Mouse (Mus musculus): ENCODE data around the gene Slc38a8. TPM values are rescaled to one million over a fixed set of nuclear protein-coding genes. Genes with fewer than 3 reads are reported as not detected.

The Slc38a8 gene
- polyA plus RNA-seq, 1 experiment from 2014 or later = not detected

DNA sequence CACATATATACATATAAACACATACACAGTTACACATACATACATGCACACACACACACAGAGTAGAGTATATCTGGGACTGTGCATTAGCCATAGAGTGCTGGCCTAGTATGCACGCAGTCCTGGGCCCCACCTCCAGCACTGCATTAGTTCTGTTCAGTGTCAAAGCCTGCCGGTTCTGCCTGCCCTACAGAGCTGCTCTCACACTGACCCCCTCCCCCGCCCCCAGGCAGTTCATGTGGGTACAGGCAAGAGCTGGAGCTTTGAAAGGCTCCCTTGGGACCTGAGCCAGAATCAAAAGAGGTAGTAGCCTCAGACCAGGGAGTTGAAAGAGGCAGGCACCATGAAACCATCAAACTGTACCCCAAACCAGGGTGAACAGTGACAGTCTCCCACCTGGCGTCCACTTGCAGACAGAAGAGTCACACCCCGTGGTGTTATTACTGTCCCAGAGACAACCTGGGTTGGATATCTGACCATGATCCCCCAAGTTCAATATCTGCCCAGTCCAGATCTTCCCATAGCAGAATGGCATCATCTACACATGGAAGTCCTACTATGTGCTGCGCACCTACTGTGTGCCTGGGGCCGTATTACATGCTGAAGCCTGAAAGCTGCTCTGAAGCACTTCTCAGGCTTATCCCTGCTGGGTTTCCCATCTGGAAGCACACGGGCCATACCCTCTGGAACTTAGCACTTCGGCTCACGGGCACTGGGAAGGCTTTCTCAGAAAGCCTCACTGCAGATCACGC is 17.2 kb downstream of the Slc38a8 start:
- Histone ChIP-seq H3K9me3 (replicated peaks) (no peaks in the 10 kb centered on the region), H3K27me3 (no peaks in the 10 kb centered on the region), H3K9ac (no peak overlapping the region), H3K4me2 (no peak overlapping the region), H3K4me1 (replicated peaks) (peaks cover 12% of the 10 kb centered on the region), H3K27ac (no peak overlapping the region), H3K36me3 (no peaks in the 10 kb centered on the region), H3K4me3 (replicated peaks) (no peak overlapping the region)
- DNase-seq = no peak
- 74% methylated on average over 11 of the region's 11 CpGs for WGBS (ENCODE audit: insufficient replicate concordance)
- no peak for ATAC-seq (ENCODE audit: low read depth)

DNA sequence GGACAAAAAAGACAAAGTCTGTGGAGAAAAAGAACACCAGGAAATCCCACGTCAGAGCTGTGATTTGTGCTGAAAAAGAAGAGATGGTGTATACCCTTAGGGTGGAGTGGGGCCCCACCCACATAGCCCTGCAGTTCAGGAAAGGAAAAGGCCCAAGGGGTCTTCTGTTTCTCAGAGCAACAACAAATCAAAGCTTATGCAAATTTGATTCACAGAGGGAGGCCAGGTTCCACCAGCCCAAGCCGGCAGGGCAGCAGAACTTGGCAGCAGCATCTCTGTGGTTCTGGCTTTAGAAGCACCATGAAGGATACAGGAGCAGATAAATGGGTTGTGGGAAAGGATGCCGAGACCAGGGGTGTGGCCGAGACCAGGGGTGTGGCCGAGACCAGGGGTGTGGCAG is 22.8 kb downstream of the Slc38a8 start:
- H3K27ac ChIP-seq = no peak overlapping the region
- H3K36me3 ChIP-seq = no peaks in the 10 kb centered on the region
- ATAC-seq (ENCODE audit: low read depth) = no peak
- no peak for DNase-seq
- WGBS (ENCODE audit: insufficient replicate concordance) = 19% methylated on average over 5 of the region's 5 CpGs
- no peaks in the 10 kb centered on the region for H3K27me3 ChIP-seq
- H3K9ac ChIP-seq = no peak overlapping the region
- H3K9me3 ChIP-seq (replicated peaks) = no peaks in the 10 kb centered on the region
- no peaks in the 10 kb centered on the region for H3K4me1 ChIP-seq (replicated peaks)
- H3K4me2 ChIP-seq = no peak overlapping the region
- no peak overlapping the region for H3K4me3 ChIP-seq (replicated peaks)

- 67% methylated on average over 8 of the region's 8 CpGs for WGBS (ENCODE audit: insufficient replicate concordance)
- DNase-seq = no peak
- ATAC-seq (ENCODE audit: low read depth) = no peak
Measured at GRCm38 (mm10) chr8:119468091-119468490, 33.4 kb downstream of the Slc38a8 start.

GRCm38 (mm10) chr8:119466794-119467193 is 34.7 kb downstream of the Slc38a8 start:
- WGBS (ENCODE audit: insufficient replicate concordance) = 60% methylated on average over 10 of the region's 10 CpGs
- Histone ChIP-seq H3K9me3 (replicated peaks) (no peaks in the 10 kb centered on the region), H3K9ac (no peak overlapping the region), H3K4me2 (no peak overlapping the region), H3K4me1 (replicated peaks) (peaks cover 7% of the 10 kb centered on the region), H3K27ac (no peak overlapping the region), H3K36me3 (no peaks in the 10 kb centered on the region), H3K4me3 (replicated peaks) (no peak overlapping the region), H3K27me3 (peaks cover 43% of the 10 kb centered on the region)
- DNase-seq = no peak
- ATAC-seq (ENCODE audit: low read depth) = no peak

More at GRCm38 (mm10) chr8:119468091-119468490, 33.4 kb downstream of the Slc38a8 start:
- peaks cover 43% of the 10 kb centered on the region for H3K27me3 ChIP-seq
- H3K4me2 ChIP-seq = no peak overlapping the region
- no peak overlapping the region for H3K4me3 ChIP-seq (replicated peaks)
- no peaks in the 10 kb centered on the region for H3K9me3 ChIP-seq (replicated peaks)
- H3K9ac ChIP-seq = no peak overlapping the region
- no peaks in the 10 kb centered on the region for H3K36me3 ChIP-seq
- H3K4me1 ChIP-seq (replicated peaks) = peaks cover 7% of the 10 kb centered on the region
- no peak overlapping the region for H3K27ac ChIP-seq

DNA sequence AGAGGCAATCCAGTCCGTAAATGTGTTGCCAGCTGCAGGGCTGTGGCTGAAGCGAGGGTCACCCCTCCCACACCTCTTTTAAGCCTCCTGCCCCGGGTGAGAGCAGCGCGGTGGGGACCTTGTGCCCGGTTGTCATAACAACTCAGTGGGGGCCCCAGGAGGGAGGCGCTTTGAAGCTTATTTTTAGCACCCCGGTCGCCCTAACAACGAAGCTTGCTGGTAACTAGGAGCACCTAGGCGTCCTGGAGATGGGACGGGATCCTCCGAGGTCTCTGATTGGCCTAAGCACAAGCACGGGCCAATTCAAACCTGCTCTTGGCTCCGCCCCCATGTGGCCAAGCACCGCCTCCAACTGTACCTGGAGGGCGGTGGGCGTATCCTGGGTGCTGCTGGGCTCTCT is 35.4 kb downstream of the Slc38a8 start:
- H3K9ac ChIP-seq = no peak overlapping the region
- H3K4me2 ChIP-seq = peak overlapping the region; percentile 12; the same call in 1 of the 2 replicates
- H3K27me3 ChIP-seq = peaks cover 43% of the 10 kb centered on the region
- no peak for ATAC-seq (ENCODE audit: low read depth)
- H3K4me3 ChIP-seq (replicated peaks) = no peak overlapping the region
- WGBS (ENCODE audit: insufficient replicate concordance) = 6% methylated on average over 18 of the region's 18 CpGs
- H3K4me1 ChIP-seq (replicated peaks) = peaks cover 7% of the 10 kb centered on the region
- no peaks in the 10 kb centered on the region for H3K36me3 ChIP-seq
- H3K9me3 ChIP-seq (replicated peaks) = no peaks in the 10 kb centered on the region
- no peak overlapping the region for H3K27ac ChIP-seq
- DNase-seq = no peak

DNA sequence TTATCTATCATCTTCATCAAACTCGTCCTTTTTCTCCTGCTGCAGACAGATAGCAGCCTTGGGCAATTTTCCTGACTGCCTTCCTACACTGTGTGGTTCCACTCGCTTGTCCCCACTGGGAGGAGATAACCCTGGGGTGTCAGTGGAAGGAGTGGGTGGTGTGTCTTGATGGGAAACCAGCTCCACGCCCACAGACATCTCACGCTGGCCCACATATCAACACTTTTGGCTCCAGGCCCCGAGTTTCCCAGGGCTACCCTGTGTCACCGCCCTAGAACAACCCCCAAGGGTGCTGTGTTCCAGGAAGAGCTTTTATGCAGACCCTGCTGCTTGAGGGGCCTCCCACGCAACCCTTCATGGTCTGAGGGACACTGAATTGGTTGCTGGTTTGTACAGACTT is 37.8 kb downstream of the Slc38a8 start:
- Histone ChIP-seq H3K9ac (no peak overlapping the region), H3K4me3 (replicated peaks) (no peak overlapping the region), H3K9me3 (replicated peaks) (no peaks in the 10 kb centered on the region), H3K27ac (no peak overlapping the region), H3K4me2 (no peak overlapping the region), H3K4me1 (replicated peaks) (peaks cover 7% of the 10 kb centered on the region), H3K27me3 (peaks cover 43% of the 10 kb centered on the region), H3K36me3 (no peaks in the 10 kb centered on the region)
- WGBS (ENCODE audit: insufficient replicate concordance) = 47% methylated on average over 7 of the region's 7 CpGs
- DNase-seq (no peak), ATAC-seq (ENCODE audit: low read depth) (no peak)

GRCm38 (mm10) chr8:119461356-119461755 is 40.1 kb downstream of the Slc38a8 start:
- H3K4me2 ChIP-seq = no peak overlapping the region
- no peak overlapping the region for H3K4me3 ChIP-seq (replicated peaks)
- no peaks in the 10 kb centered on the region for H3K9me3 ChIP-seq (replicated peaks)
- H3K4me1 ChIP-seq (replicated peaks) = peaks cover 6% of the 10 kb centered on the region
- no peak for ATAC-seq (ENCODE audit: low read depth)
- 57% methylated on average over 9 of the region's 9 CpGs for WGBS (ENCODE audit: insufficient replicate concordance)
- no peak overlapping the region for H3K27ac ChIP-seq
- no peak for DNase-seq
- H3K36me3 ChIP-seq = no peaks in the 10 kb centered on the region
- H3K27me3 ChIP-seq = peaks cover 30% of the 10 kb centered on the region
- no peak overlapping the region for H3K9ac ChIP-seq

DNA sequence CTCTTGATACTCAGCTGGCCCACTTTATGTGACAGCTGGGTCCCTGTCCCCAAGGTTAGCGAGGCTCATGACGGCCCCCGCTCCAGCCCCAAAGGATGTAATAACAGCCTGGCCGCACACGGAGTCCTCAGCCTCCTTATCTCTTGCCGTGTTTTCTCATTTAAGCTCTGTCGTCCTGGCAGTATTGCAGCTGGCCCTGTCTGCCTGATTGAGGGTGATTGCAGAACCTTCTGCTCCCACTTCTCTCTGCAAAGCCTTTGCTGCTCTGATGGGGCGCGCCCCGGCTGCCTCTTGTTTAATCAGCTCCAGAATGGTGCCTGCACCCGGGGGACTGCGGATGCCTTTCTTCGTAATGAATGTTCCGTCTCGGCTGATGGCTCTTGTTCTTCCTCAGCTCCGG is 41.8 kb downstream of the Slc38a8 start:
- no peak for ATAC-seq (ENCODE audit: low read depth)
- H3K36me3 ChIP-seq = no peaks in the 10 kb centered on the region
- H3K9me3 ChIP-seq (replicated peaks) = no peaks in the 10 kb centered on the region
- H3K4me3 ChIP-seq (replicated peaks) = no peak overlapping the region
- no peak overlapping the region for H3K9ac ChIP-seq
- H3K4me2 ChIP-seq = no peak overlapping the region
- no peak for DNase-seq
- no peaks in the 10 kb centered on the region for H3K4me1 ChIP-seq (replicated peaks)
- peaks cover 13% of the 10 kb centered on the region for H3K27me3 ChIP-seq
- 46% methylated on average over 16 of the region's 16 CpGs for WGBS (ENCODE audit: insufficient replicate concordance)
- no peak overlapping the region for H3K27ac ChIP-seq

- ATAC-seq (ENCODE audit: low read depth) = no peak
- 65% methylated on average over 5 of the region's 5 CpGs for WGBS (ENCODE audit: insufficient replicate concordance)
- no peaks in the 10 kb centered on the region for H3K9me3 ChIP-seq (replicated peaks)
Measured at GRCm38 (mm10) chr8:119456045-119456444, 45.5 kb downstream of the Slc38a8 start.

DNA sequence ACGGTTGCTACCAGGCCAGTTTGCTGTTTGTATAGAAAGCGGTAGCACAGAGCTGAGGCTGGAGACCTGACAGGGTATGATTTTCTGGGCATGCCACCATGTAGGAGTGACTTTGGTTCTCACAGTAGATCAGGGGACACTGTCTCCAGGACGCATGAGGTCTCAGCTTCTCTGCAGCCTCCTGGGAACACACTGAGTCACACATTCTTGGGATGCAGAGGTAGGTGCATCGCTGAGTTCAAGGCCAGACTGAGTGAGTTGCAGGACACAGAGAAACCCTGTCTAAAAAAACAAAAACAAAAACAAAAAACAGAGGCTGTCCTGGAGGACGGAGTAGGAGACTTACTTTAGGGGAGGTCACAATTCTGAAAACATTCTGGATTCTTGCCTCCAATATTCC is 48.6 kb downstream of the Slc38a8 start:
- no peak for ATAC-seq (ENCODE audit: low read depth)
- Histone ChIP-seq H3K36me3 (no peaks in the 10 kb centered on the region), H3K4me1 (replicated peaks) (no peaks in the 10 kb centered on the region), H3K4me2 (no peak overlapping the region), H3K9me3 (replicated peaks) (no peaks in the 10 kb centered on the region), H3K27me3 (peaks cover 24% of the 10 kb centered on the region), H3K9ac (no peak overlapping the region), H3K27ac (no peak overlapping the region), H3K4me3 (replicated peaks) (no peak overlapping the region)
- no peak for DNase-seq
- 70% methylated on average over 5 of the region's 5 CpGs for WGBS (ENCODE audit: insufficient replicate concordance)

More at GRCm38 (mm10) chr8:119456045-119456444, 45.5 kb downstream of the Slc38a8 start:
- Histone ChIP-seq H3K4me3 (replicated peaks) (no peak overlapping the region), H3K4me1 (replicated peaks) (no peaks in the 10 kb centered on the region), H3K27ac (no peak overlapping the region), H3K9ac (no peak overlapping the region), H3K36me3 (no peaks in the 10 kb centered on the region), H3K4me2 (no peak overlapping the region), H3K27me3 (peaks cover 3% of the 10 kb centered on the region; the same call in 1 of the 2 replicates)
- no peak for DNase-seq

GRCm38 (mm10) chr8:119451131-119451530 is 50.4 kb downstream of the Slc38a8 start:
- 67% methylated on average over 4 of the region's 4 CpGs for WGBS (ENCODE audit: insufficient replicate concordance)
- Histone ChIP-seq H3K36me3 (no peaks in the 10 kb centered on the region), H3K9ac (no peak overlapping the region), H3K4me2 (no peak overlapping the region), H3K9me3 (replicated peaks) (no peaks in the 10 kb centered on the region), H3K27ac (no peak overlapping the region), H3K4me1 (replicated peaks) (peaks cover 9% of the 10 kb centered on the region; the same call in 1 of the 2 replicates), H3K4me3 (replicated peaks) (no peak overlapping the region), H3K27me3 (peaks cover 42% of the 10 kb centered on the region)
- no peak for DNase-seq
- no peak for ATAC-seq (ENCODE audit: low read depth)

DNA sequence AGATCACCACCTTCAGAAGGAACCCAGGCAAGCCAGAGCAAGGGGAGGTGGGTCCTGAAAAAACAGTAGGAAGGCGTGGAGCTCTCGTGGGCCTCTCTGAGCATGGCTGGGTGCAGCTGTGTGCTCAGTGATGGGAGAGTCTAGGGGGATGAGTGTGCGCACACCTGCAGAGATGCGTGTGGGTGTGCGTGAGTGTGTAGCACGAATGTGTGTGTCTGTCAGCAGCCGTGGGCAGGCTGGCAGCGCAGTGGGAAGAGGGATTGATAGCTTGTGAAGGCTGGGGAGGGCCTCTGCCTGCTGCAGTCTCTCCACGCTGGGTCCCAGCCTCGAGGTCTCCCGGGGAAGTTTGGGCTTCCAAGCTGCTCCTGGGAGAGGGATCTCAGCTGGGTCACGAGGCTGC is 51.9 kb downstream of the Slc38a8 start:
- H3K4me2 ChIP-seq = no peak overlapping the region
- H3K4me3 ChIP-seq (replicated peaks) = no peak overlapping the region
- H3K9ac ChIP-seq = no peak overlapping the region
- H3K36me3 ChIP-seq = peaks cover 14% of the 10 kb centered on the region; the same call in 1 of the 2 replicates
- H3K27me3 ChIP-seq = peaks cover 57% of the 10 kb centered on the region
- H3K27ac ChIP-seq = no peak overlapping the region
- ATAC-seq (ENCODE audit: low read depth) (no peak), DNase-seq (no peak)
- WGBS (ENCODE audit: insufficient replicate concordance) = 63% methylated on average over 12 of the region's 12 CpGs
- H3K9me3 ChIP-seq (replicated peaks) = no peaks in the 10 kb centered on the region
- H3K4me1 ChIP-seq (replicated peaks) = peaks cover 9% of the 10 kb centered on the region
